Mouse (Mus musculus) forebrain, embryonic 12.5 days (tissue): ENCODE data around the gene Mosmo. TPM values are rescaled to one million over a fixed set of nuclear protein-coding genes. Genes with fewer than 3 reads are reported as not detected.
"Not testable (repeated sequence)": the region's sequence is repeated elsewhere in the genome, so short reads cannot be mapped to it uniquely, and the experiment has no call there.

Experiments
- ATAC-seq: fragments of 200-750 bp; cut with Nextera tagmentation; 2 replicates; pipeline ENCODE4 v1.8.0; 2017; ENCODE audit warnings: moderate TSS enrichment; ENCODE audit not compliant: low FRiP score
- H3K27ac ChIP-seq: fragments of 300-500 bp; sonication (generic); 2 replicates; pipeline ENCODE4 v1.5.1; 2016; ENCODE audit warnings: mild to moderate bottlenecking
- H3K27me3 ChIP-seq: fragments of 300-500 bp; sonication (generic); 2 replicates; pipeline ENCODE4 v1.6.1; 2016; ENCODE audit warnings: mild to moderate bottlenecking
- H3K36me3 ChIP-seq: fragments of 300-500 bp; sonication (generic); replicated peaks from 2 replicates; pipeline ENCODE4 v1.6.1; 2016; ENCODE audit warnings: mild to moderate bottlenecking
- H3K4me1 ChIP-seq: fragments of 300-500 bp; sonication (generic); 2 replicates; pipeline ENCODE4 v1.6.1; 2016
- H3K4me2 ChIP-seq: fragments of 300-500 bp; sonication (generic); 2 replicates; pipeline ENCODE4 v1.6.1; 2016; ENCODE audit warnings: mild to moderate bottlenecking, moderate library complexity
- H3K4me3 ChIP-seq: fragments of 300-500 bp; sonication (generic); replicated peaks from 2 replicates; pipeline ENCODE4 v1.5.1; 2016; ENCODE audit warnings: mild to moderate bottlenecking
- H3K9ac ChIP-seq: fragments of 300-500 bp; sonication (generic); 2 replicates; pipeline ENCODE4 v1.6.1; 2016; ENCODE audit warnings: mild to moderate bottlenecking
- H3K9me3 ChIP-seq: fragments of 300-500 bp; sonication (generic); 2 replicates; pipeline ENCODE4 v1.6.1; 2016
- WGBS: fragments of 180-500 bp; shearing (Covaris S2); methylation state at CpG from one replicate; pipeline ENCODE4 v1.1.7; 2016; 5-methylcytosine and 5-hydroxymethylcytosine counted together
- polyA plus RNA-seq: library from polyadenylated mRNA; unstranded; fragments of >200 nt; fragmentation: Nextera tagmentation; extraction: Ambion mirVana; gene quantifications from 2 replicates; pipeline ENCODE4 v1.2.1, GENCODE M21; 2016

The Mosmo gene
- polyA plus RNA-seq, 1 experiment from 2014 or later = 18.1 TPM

DNA sequence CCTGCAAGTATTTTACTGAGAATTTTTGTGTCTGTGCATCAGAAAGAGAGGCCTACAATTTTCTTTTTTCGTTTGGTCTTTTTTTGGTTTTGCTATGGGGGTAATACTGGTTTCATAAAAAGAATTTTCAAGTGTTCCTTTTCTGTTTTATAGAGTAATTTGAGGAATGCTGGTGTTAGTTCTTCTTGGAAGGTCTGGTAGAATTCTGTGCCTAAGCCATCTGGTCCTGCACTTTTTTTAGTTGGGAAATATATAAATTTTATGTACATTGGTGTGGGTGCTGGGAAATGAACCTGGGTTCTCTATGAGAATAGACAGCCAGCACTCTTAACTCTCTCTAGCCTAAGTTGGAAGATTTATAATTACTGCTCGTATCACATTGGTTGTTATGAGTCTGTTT is 34.7 kb downstream of the Mosmo start:
- no peak overlapping the region for H3K9ac ChIP-seq
- no peak overlapping the region for H3K4me2 ChIP-seq
- H3K4me1 ChIP-seq = no peaks in the 10 kb centered on the region
- no peaks in the 10 kb centered on the region for H3K36me3 ChIP-seq
- H3K27ac ChIP-seq = no peak overlapping the region
- H3K4me3 ChIP-seq = no peak overlapping the region
- H3K27me3 ChIP-seq = no peaks in the 10 kb centered on the region
- WGBS = 94% methylated on average over 2 of the region's 2 CpGs
- no peak for ATAC-seq
- H3K9me3 ChIP-seq = no peaks in the 10 kb centered on the region

GRCm38 (mm10) chr7:120713225-120713624 is 35.8 kb downstream of the Mosmo start:
- Histone ChIP-seq H3K9ac (no peak overlapping the region), H3K27me3 (no peaks in the 10 kb centered on the region), H3K36me3 (no peaks in the 10 kb centered on the region), H3K27ac (no peak overlapping the region), H3K4me2 (no peak overlapping the region), H3K4me3 (no peak overlapping the region), H3K9me3 (no peaks in the 10 kb centered on the region), H3K4me1 (no peaks in the 10 kb centered on the region)
- 94% methylated on average over 2 of the region's 2 CpGs for WGBS
- no peak for ATAC-seq

DNA sequence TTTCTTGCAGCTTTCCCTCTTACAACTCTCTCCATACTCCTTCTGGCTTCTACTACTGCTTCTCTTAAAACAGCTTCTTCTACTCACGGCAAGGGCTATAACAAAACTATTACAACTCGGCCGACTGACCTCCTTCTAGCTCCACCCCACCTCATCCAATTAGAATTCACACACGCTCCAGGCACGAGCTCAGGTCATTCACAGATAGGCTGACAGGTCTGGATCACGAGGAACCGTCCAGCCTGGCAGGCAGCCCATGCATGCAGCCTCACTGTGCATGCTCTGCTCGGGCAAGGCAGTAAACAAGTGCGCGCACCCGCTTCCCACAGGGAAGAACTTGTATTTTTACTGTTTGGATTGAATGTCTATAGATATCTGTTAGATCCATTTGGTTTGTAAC is 36.5 kb downstream of the Mosmo start:
- H3K9me3 ChIP-seq, H3K4me1 ChIP-seq, H3K4me2 ChIP-seq, H3K9ac ChIP-seq, ATAC-seq, H3K27ac ChIP-seq, H3K36me3 ChIP-seq, H3K27me3 ChIP-seq, H3K4me3 ChIP-seq: not testable (repeated sequence)
- WGBS = 91% methylated on average over 11 of the region's 11 CpGs

- Histone ChIP-seq H3K27ac (no peak overlapping the region), H3K4me3 (no peak overlapping the region), H3K9ac (no peak overlapping the region), H3K4me2 (no peak overlapping the region), H3K9me3 (no peaks in the 10 kb centered on the region), H3K4me1 (no peaks in the 10 kb centered on the region), H3K27me3 (no peaks in the 10 kb centered on the region), H3K36me3 (no peaks in the 10 kb centered on the region)
- no peak for ATAC-seq
- WGBS = 70% methylated on average over 2 of the region's 2 CpGs
These were observed 39.8 kb downstream of the Mosmo start for GRCm38 (mm10) chr7:120717261-120717660.

DNA sequence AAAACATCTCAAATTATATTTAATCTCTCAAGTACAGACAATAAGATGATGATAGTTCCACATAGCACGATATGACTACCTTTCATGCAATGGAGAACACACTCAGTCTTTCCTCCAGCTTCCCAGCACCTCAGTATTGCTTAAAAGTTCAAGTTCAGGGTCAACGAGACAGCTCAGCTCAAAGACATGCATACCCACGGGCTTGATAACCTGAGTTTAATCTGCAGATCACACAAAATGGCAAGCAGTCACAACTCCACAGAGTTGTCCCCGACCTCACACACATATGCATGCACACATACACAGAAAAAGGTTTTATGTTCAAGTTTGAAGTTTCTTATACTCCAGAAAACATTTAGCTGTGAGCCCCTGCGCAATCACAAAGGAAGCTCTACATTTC is 43.6 kb downstream of the Mosmo start:
- H3K36me3 ChIP-seq = peaks cover 2% of the 10 kb centered on the region; the same call in 1 of the 2 replicates
- no peaks in the 10 kb centered on the region for H3K27me3 ChIP-seq
- WGBS = 89% methylated on average over 5 of the region's 5 CpGs

GRCm38 (mm10) chr7:120721456-120721855 is 44.0 kb downstream of the Mosmo start:
- no peak overlapping the region for H3K4me2 ChIP-seq
- no peak overlapping the region for H3K27ac ChIP-seq
- no peak overlapping the region for H3K9ac ChIP-seq
- ATAC-seq = no peak
- 91% methylated on average over 8 of the region's 8 CpGs for WGBS
- H3K4me1 ChIP-seq = peaks cover 11% of the 10 kb centered on the region
- H3K36me3 ChIP-seq = peaks cover 6% of the 10 kb centered on the region; the same call in 1 of the 2 replicates
- H3K4me3 ChIP-seq = no peak overlapping the region
- no peaks in the 10 kb centered on the region for H3K9me3 ChIP-seq
- H3K27me3 ChIP-seq = no peaks in the 10 kb centered on the region

More for the DNA sequence above, 43.6 kb downstream of the Mosmo start:
- Histone ChIP-seq H3K4me1 (peaks cover 11% of the 10 kb centered on the region), H3K9ac (no peak overlapping the region), H3K4me3 (no peak overlapping the region), H3K4me2 (no peak overlapping the region), H3K27ac (no peak overlapping the region), H3K9me3 (no peaks in the 10 kb centered on the region)
- ATAC-seq = no peak

DNA sequence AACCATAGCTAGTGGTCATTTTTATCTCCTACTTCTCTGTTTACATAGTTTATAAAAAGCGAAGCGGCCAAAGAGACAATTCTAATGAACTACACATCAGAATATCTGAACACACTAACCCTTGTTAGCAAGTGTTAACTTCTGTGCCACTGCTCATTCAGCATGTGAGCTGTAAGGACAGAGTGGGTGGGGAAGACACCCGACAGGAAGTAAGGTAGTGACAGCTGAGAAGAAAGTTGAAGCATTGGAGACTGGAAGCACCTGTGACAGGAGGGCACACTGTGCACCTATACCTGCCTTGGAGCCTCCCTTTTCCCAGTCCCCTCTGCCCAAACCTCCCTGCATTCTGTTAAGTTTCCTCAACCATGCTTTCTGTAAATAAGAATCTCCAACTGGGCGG is 44.6 kb downstream of the Mosmo start:
- no peak for ATAC-seq
- Histone ChIP-seq H3K4me1 (peaks cover 11% of the 10 kb centered on the region), H3K4me3 (no peak overlapping the region), H3K36me3 (peaks cover 6% of the 10 kb centered on the region; the same call in 1 of the 2 replicates), H3K9ac (no peak overlapping the region), H3K27ac (no peak overlapping the region), H3K27me3 (no peaks in the 10 kb centered on the region), H3K4me2 (no peak overlapping the region), H3K9me3 (no peaks in the 10 kb centered on the region)
- WGBS = 95% methylated on average over 4 of the region's 4 CpGs

DNA sequence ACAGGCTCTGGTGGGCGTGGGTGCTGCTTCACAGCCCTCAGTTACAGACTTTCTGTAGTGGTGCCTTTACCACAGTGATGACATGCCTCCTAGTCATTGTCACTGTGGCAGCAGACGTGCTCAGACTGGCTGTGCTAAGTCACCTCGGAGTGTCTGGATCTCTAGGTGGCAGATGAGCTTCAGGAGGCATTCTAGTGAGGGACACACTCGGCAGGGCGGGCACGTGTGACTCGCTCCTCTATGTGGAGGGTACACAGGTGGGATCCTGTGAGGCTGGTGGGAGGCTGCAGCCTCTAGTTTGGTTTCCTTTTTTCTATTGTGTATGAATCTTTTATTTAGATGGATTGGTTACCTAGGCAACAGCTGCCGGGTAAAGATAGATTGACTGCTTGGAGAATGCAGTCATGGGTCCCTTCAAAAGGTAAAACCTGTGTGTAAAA is 45.4 kb downstream of the Mosmo start:
- no peak overlapping the region for H3K4me2 ChIP-seq
- H3K27me3 ChIP-seq = no peaks in the 10 kb centered on the region
- no peak overlapping the region for H3K27ac ChIP-seq
- peak; percentile 41; the same call in 1 of the 2 replicates for ATAC-seq
- 32% methylated on average over 8 of the region's 8 CpGs for WGBS
- H3K36me3 ChIP-seq = peaks cover 6% of the 10 kb centered on the region; the same call in 1 of the 2 replicates
- H3K4me3 ChIP-seq = no peak overlapping the region
- H3K9ac ChIP-seq = no peak overlapping the region
- H3K9me3 ChIP-seq = no peaks in the 10 kb centered on the region
- H3K4me1 ChIP-seq = peaks cover 11% of the 10 kb centered on the region

DNA sequence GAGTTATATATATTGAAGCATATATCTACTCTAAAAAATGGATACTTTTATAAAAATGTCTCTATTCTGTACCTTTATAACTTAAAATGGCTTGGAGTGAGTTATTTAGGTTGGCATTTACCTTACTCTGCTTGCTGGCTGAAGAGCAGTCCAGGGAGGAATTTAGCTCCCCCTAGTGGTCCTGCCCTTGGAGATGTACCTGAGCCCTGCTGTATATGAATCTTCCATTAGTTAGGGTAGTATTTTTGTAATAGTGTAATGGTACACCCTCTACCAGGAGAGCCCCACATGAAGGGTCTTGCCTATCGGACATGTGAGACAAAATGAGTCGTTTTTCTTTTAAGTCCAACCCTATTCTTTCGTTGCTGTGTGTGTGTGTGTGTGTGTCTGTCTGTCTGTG is 50.2 kb downstream of the Mosmo start:
- ATAC-seq = no peak
- Histone ChIP-seq H3K4me3 (no peak overlapping the region), H3K9me3 (no peaks in the 10 kb centered on the region), H3K36me3 (peaks cover 12% of the 10 kb centered on the region; the same call in 1 of the 2 replicates), H3K4me2 (no peak overlapping the region), H3K27ac (no peak overlapping the region), H3K27me3 (no peaks in the 10 kb centered on the region), H3K4me1 (peaks cover 10% of the 10 kb centered on the region), H3K9ac (no peak overlapping the region)
- WGBS = 95% methylated on average over 3 of the region's 3 CpGs

- Histone ChIP-seq H3K27ac (no peak overlapping the region), H3K4me3 (no peak overlapping the region), H3K36me3 (peaks cover 14% of the 10 kb centered on the region), H3K9ac (no peak overlapping the region), H3K9me3 (no peaks in the 10 kb centered on the region), H3K4me2 (no peak overlapping the region), H3K4me1 (no peaks in the 10 kb centered on the region), H3K27me3 (no peaks in the 10 kb centered on the region)
- WGBS = 91% methylated on average over 5 of the region's 5 CpGs
- no peak for ATAC-seq
These were observed 52.2 kb downstream of the Mosmo start for GRCm38 (mm10) chr7:120729635-120730034.

DNA sequence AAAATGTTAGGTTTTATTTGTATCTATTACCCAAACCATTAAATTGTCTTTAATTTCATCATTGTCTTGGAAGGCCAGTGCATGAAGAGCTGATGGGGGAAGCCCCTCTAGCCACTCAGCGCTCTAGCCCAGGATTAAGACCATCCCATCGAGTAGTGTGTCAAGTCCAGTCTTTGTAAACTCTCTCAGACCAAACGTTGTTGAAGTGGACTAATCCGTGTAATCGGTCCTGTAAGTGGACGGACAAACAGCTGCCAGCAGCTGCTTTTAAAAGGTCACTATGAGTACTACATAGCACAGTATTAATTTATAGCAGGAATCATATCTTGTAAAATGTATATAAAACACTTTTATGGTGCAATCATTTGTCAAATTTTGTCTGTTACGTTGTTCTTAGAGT is 55.5 kb downstream of the Mosmo start:
- WGBS = 83% methylated on average over 7 of the region's 7 CpGs
- Histone ChIP-seq H3K9me3 (no peaks in the 10 kb centered on the region), H3K4me2 (no peak overlapping the region), H3K36me3 (peaks cover 9% of the 10 kb centered on the region; the same call in 1 of the 2 replicates), H3K4me3 (no peak overlapping the region), H3K4me1 (no peaks in the 10 kb centered on the region), H3K27me3 (no peaks in the 10 kb centered on the region; the same call in 1 of the 2 replicates), H3K27ac (no peak overlapping the region), H3K9ac (no peak overlapping the region)
- no peak for ATAC-seq

DNA sequence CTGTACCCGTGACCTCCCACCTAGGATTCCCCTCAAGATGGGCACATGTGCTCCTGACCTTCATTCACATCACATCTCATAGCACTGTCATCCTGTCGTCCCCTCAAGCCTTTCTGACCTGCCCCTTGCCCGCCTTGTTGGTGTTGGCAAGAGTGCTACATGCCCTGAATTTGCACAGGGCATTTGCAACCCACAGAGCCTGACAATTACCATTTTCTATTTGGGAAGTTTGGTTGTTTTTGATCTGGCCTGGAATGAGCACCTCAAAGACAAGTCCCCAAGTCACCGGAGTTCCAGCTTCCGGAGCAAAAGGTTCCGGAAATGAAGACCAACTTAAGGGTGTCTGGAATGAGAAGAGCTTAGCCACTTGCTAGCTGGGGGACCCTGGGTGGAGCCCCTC is 61.6 kb downstream of the Mosmo start, which contains the start of gene Vwa3a:
Gene Vwa3a, plus strand, starts transcription at position 301 of the 400 bp plus-strand sequence.
- Histone ChIP-seq H3K27me3 (no peaks in the 10 kb centered on the region; the same call in 1 of the 2 replicates), H3K9ac (no peak within 1 kb of the TSS), H3K9me3 (no peaks in the 10 kb centered on the region), H3K36me3 (0 out of 2 replicates have a peak, but pooled peaks cover 4% of the 10 kb centered on the region), H3K4me1 (peaks cover 17% of the 10 kb centered on the region), H3K27ac (no peak within 1 kb of the TSS), H3K4me3 (no peak within 1 kb of the TSS), H3K4me2 (no peak within 1 kb of the TSS)
- 81% methylated on average over 6 of the region's 6 CpGs for whole genome bisulfite sequencing
- no peak for ATAC-seq

GRCm38 (mm10) chr7:120739558-120740101 is 62.2 kb downstream of the Mosmo start:
- H3K36me3 ChIP-seq = 0 out of 2 replicates have a peak, but pooled peaks cover 1% of the 10 kb centered on the region
- ATAC-seq = peak; percentile 39; the same call in 1 of the 2 replicates
- H3K27ac ChIP-seq = no peak overlapping the region
- H3K9ac ChIP-seq = no peak overlapping the region
- H3K4me2 ChIP-seq = no peak overlapping the region
- 11% methylated on average over 5 of the region's 5 CpGs for WGBS
- H3K4me3 ChIP-seq = no peak overlapping the region
- no peaks in the 10 kb centered on the region; the same call in 1 of the 2 replicates for H3K27me3 ChIP-seq
- no peaks in the 10 kb centered on the region for H3K9me3 ChIP-seq
- H3K4me1 ChIP-seq = peaks cover 19% of the 10 kb centered on the region
